Mouse (Mus musculus) myocyte (in vitro differentiated cells): ENCODE measurements around the gene Slc28a2. TPM values are rescaled to one million over a fixed set of nuclear protein-coding genes. Genes with fewer than 3 reads are reported as not detected.
"Not testable (repeated sequence)": the region's sequence is repeated elsewhere in the genome, so short reads cannot be mapped to it uniquely, and the experiment has no call there.

Source experiments
- H3K27me3 ChIP-seq: one replicate; pipeline ENCODE4 v1.6.1; 2011; ENCODE audit not compliant: control insufficient read depth, insufficient read depth, insufficient read length
- H3K36me3 ChIP-seq: one replicate; pipeline ENCODE4 v1.6.1; 2011; ENCODE audit not compliant: control insufficient read depth, insufficient read depth
- H3K4me2 ChIP-seq: one replicate; pipeline ENCODE4 v1.6.1; 2011; ENCODE audit warnings: low read depth, control low read depth
- H3K4me3 ChIP-seq: one replicate; pipeline ENCODE4 v1.5.1; 2011; ENCODE audit warnings: mild to moderate bottlenecking, control low read depth, moderate library complexity
- H3K79me2 ChIP-seq: one replicate; pipeline ENCODE4 v1.6.1; 2011; ENCODE audit not compliant: control insufficient read depth, insufficient read depth
- H3ac ChIP-seq: one replicate; pipeline ENCODE4 v1.6.1; 2011; ENCODE audit not compliant: control insufficient read depth, insufficient read length
- CEBPB ChIP-seq: IDR thresholded peaks from 2 replicates; pipeline ENCODE4 v1.6.1; 2011; ENCODE audit warnings: mild to moderate bottlenecking, moderate library complexity; ENCODE audit not compliant: poor library complexity, insufficient read depth, severe bottlenecking
- E2F4 ChIP-seq: IDR thresholded peaks from one replicate; pipeline ENCODE4 v1.6.1; 2011; ENCODE audit warnings: mild to moderate bottlenecking, control low read depth, moderate library complexity; ENCODE audit not compliant: insufficient read depth
- MAX ChIP-seq: IDR thresholded peaks from one replicate; pipeline ENCODE4 v1.6.1; 2011; ENCODE audit warnings: low read depth, mild to moderate bottlenecking, control low read depth
- MYOD1 ChIP-seq, 3 experiments: IDR thresholded peaks; one replicate each; pipeline ENCODE4 v1.6.1; 2011; ENCODE audit warnings: control low read depth in 2 of 3, low read depth in 2 of 3, mild to moderate bottlenecking in 2 of 3, moderate library complexity in 1 of 3; ENCODE audit not compliant: insufficient read length in 2 of 3, control insufficient read depth in 1 of 3
- MYOG ChIP-seq, 3 experiments: IDR thresholded peaks; one replicate each; pipeline ENCODE4 v1.6.1; 2011; ENCODE audit warnings: control low read depth in 2 of 3, low read depth in 2 of 3, mild to moderate bottlenecking in 2 of 3; ENCODE audit not compliant: insufficient read length in 2 of 3, control insufficient read depth in 1 of 3, insufficient read depth in 1 of 3
- POLR2A ChIP-seq: IDR thresholded peaks from one replicate; pipeline ENCODE4 v1.6.1; 2011; ENCODE audit warnings: low read depth, mild to moderate bottlenecking, control low read depth, moderate library complexity; ENCODE audit not compliant: insufficient read length
- POLR2AphosphoS2 ChIP-seq: IDR thresholded peaks from one replicate; pipeline ENCODE4 v1.6.1; 2011; ENCODE audit warnings: low read depth, control low read depth; ENCODE audit not compliant: insufficient read length
- REST ChIP-seq: IDR thresholded peaks from one replicate; pipeline ENCODE4 v1.6.1; 2011; ENCODE audit warnings: mild to moderate bottlenecking, control low read depth, moderate library complexity; ENCODE audit not compliant: insufficient read depth, insufficient read length
- SRF ChIP-seq: IDR thresholded peaks from one replicate; pipeline ENCODE4 v1.6.1; 2011; ENCODE audit warnings: low read depth; ENCODE audit not compliant: control insufficient read depth, insufficient read length
- TCF12 ChIP-seq: IDR thresholded peaks from one replicate; pipeline ENCODE4 v1.6.1; 2011; ENCODE audit warnings: mild to moderate bottlenecking, control low read depth; ENCODE audit not compliant: poor library complexity, insufficient read depth, severe bottlenecking
- TCF3 ChIP-seq: IDR thresholded peaks from one replicate; pipeline ENCODE4 v1.6.1; 2011; ENCODE audit warnings: low read depth, control low read depth; ENCODE audit not compliant: insufficient read length
- USF1 ChIP-seq: IDR thresholded peaks from one replicate; pipeline ENCODE4 v1.6.1; 2011; ENCODE audit warnings: low read depth, mild to moderate bottlenecking, control low read depth, moderate library complexity
- polyA plus RNA-seq: library from polyadenylated mRNA; unstranded; fragments of >200 nt; fragmentation: generic; extraction: Trizol; gene quantifications from one replicate; pipeline ENCODE4 v1.2.1, GENCODE M21; 2012; ENCODE audit warnings: missing spikeins

The Slc28a2 gene
- polyA plus RNA-seq, 1 experiment: not detected

DNA sequence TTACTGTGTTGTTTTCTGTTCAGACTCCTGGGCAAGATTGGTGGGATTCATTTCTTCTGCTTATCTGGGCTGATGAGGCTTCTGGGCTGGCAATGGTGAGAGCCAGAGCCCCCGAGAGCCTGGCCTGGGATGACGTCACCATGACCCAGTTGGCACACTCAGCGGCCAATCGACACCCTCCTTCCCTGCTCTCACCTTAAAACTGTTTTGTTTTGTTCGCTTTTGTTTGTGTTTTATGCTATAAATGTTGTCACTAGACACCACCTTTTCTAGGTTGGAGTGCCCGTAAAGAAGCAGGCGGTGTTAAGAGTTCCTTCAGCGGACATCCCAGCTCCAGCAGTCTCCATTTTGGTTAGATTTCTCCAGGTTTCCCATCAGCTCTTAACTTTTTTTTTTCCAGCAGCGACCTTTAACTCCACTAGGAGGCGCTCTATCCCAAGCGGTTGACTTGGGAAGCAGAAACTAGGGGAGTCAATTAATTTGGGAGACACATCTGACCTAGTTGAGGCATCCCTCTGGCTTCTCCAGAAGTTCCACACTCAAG, 45.4 kb upstream of the Slc28a2 start:
- H3ac ChIP-seq: no peak overlapping the region
- no peak for TF ChIP-seq REST
- no peak for TF ChIP-seq E2F4
- no peak for TF ChIP-seq MYOD1 (IDR thresholded peaks at IDR 0.05; ENCODE audit: control insufficient read depth in 1 of 3, insufficient read length in 2 of 3, low read depth in 2 of 3)
- no peak for TF ChIP-seq POLR2A
- no peak for TF ChIP-seq SRF
- TF ChIP-seq USF1: no peak
- TF ChIP-seq MAX: no peak
- no peak for TF ChIP-seq TCF12
- no peak for TF ChIP-seq TCF3
- no peak for TF ChIP-seq CEBPB
- TF ChIP-seq POLR2AphosphoS2: no peak
- no peaks in the 10 kb centered on the region for H3K79me2 ChIP-seq
- H3K36me3 ChIP-seq: no peaks in the 10 kb centered on the region
- no peaks in the 10 kb centered on the region for H3K27me3 ChIP-seq
- peak overlapping the region; percentile 68 for H3K4me2 ChIP-seq
- no peak overlapping the region for H3K4me3 ChIP-seq

DNA sequence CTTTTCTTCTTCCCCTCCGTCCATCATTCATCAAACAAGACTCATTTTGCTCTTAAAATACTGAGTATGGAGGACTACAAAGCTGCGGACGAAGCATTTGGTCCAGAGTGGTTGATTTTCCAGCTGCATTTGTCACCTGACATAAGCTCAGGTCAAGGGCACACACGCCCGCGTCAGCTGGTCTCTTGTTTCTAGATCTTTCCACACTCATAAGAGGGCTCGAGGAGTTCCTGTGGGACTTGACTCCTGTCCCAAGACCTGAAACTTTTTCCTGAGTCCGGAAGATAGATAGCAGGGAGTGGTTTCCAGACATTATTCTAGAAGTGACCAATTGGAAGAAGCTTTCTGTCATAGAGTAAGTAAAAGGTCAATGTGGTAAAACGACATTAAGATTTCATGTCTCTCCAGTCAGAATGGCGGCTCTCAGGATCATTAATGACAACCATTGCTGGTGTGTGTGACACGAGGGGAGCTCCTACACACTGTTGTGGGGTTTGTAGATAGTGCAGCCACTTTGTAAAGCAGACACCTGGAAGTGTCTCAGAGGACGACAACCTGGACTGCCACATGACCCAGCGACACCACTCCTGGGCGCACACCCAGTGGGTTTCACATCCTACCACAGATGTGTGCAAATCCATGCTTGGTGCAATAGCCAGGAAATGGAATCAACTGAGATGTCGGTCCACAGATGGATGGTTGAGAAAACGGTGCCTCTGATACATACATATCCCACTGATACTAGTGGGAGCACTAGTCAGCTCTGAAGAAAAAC, 44.8 kb upstream of the Slc28a2 start:
- H3K4me2 ChIP-seq: no peak overlapping the region
- no peaks in the 10 kb centered on the region for H3K79me2 ChIP-seq
- no peaks in the 10 kb centered on the region for H3K27me3 ChIP-seq
- no peaks in the 10 kb centered on the region for H3K36me3 ChIP-seq
- H3K4me3 ChIP-seq: no peak overlapping the region
- no peak overlapping the region for H3ac ChIP-seq
- TF ChIP-seq REST (no peak), MYOG (IDR thresholded peaks at IDR 0.05; ENCODE audit: control insufficient read depth in 1 of 3, insufficient read depth in 1 of 3, insufficient read length in 2 of 3, low read depth in 2 of 3) (no peak), MAX (no peak), SRF (no peak), POLR2A (no peak), TCF3 (no peak), E2F4 (no peak), MYOD1 (IDR thresholded peaks at IDR 0.05; ENCODE audit: control insufficient read depth in 1 of 3, insufficient read length in 2 of 3, low read depth in 2 of 3) (no peak), POLR2AphosphoS2 (no peak), CEBPB (no peak), USF1 (no peak), TCF12 (no peak)

DNA sequence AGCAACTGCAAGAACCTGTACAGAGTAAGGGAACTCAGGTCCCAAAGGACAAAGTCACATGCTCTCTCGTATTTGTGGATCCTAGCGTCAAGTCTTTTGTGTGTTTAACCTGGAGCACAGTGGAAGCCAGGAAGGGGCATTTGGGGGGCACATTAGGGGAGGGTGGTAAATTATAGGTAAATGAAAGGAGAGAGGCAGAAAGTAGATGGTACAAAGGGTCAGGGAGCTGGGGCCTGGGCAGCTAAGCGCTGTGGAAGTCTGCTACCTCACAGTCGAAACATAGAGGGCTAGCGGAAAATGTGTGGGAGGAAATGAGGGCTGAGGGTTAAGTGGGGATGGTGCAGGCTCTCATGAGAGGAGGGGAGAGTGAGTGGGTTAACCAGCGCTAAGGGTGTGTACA, 44.2 kb upstream of the Slc28a2 start:
- no peak overlapping the region for H3K4me2 ChIP-seq
- H3K36me3 ChIP-seq: no peaks in the 10 kb centered on the region
- H3K27me3 ChIP-seq: no peaks in the 10 kb centered on the region
- H3K4me3 ChIP-seq: no peak overlapping the region
- no peaks in the 10 kb centered on the region for H3K79me2 ChIP-seq
- H3ac ChIP-seq: no peak overlapping the region
- TF ChIP-seq REST (no peak), TCF12 (no peak), MYOD1 (IDR thresholded peaks at IDR 0.05; ENCODE audit: control insufficient read depth in 1 of 3, insufficient read length in 2 of 3, low read depth in 2 of 3) (no peak), MYOG (IDR thresholded peaks at IDR 0.05; ENCODE audit: control insufficient read depth in 1 of 3, insufficient read depth in 1 of 3, insufficient read length in 2 of 3, low read depth in 2 of 3) (no peak), SRF (no peak), USF1 (no peak), POLR2AphosphoS2 (no peak), MAX (no peak), POLR2A (no peak), E2F4 (no peak), TCF3 (no peak), CEBPB (no peak)

DNA sequence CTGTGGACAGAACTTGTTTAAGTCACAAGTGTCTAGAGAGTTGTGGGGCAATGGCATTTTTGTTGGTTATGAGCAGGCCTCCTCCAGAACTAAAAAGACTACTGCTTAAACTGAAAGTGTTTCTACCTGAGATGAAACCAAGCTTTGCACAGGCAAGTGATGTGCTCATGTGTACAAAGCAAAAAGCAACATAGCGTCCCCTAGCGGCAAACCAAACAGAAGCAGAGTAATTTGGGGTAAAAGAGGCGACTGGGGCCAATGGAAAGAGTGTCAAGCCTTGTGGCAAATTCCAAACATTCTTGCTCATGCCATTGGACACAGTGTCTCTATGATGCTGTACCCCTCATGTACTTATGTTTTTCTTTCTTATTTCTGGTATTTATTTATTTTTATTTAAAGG, 41.2 kb upstream of the Slc28a2 start:
- H3K27me3 ChIP-seq: no peaks in the 10 kb centered on the region
- no peak overlapping the region for H3K4me3 ChIP-seq
- no peak overlapping the region for H3K4me2 ChIP-seq
- no peaks in the 10 kb centered on the region for H3K79me2 ChIP-seq
- TF ChIP-seq TCF3 (no peak), POLR2A (no peak)
- no peaks in the 10 kb centered on the region for H3K36me3 ChIP-seq
- H3ac ChIP-seq: no peak overlapping the region

DNA sequence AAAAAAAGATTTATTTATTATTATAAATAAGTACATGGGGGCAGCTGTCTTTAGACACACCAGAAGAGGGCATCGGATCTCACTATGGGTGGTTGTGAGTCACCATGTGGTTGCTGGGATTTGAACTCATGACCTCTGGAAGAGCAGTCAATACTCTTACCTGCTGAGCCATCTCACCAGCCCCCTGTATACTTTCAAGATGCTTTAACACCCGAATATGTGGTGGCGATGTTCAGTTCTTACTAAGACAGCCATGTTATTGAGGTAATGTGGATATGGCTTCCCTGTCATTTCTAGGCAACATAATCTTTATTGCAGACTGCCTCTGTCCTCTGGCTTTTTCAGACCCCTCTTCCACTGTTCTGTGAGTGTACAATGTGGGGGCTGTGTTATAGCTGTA, 39.1 kb upstream of the Slc28a2 start:
- not testable (repeated sequence) for H3ac ChIP-seq, H3K4me3 ChIP-seq, H3K4me2 ChIP-seq, H3K79me2 ChIP-seq, H3K27me3 ChIP-seq, H3K36me3 ChIP-seq
